Mouse (Mus musculus) bone marrow, adult 2 months (tissue): ENCODE measurements at regions not wholly inside any gene's neighbourhood (a gene's known extent, or its start where the extent isn't known, plus 50 kb on each side); places are given as distances from the start of the nearest gene placed in this dataset.

Experiments
- H3K27ac ChIP-seq: fragments of 200-500 bp; 2 replicates; pipeline ENCODE4 v1.5.1; 2012; ENCODE audit warnings: low read depth, mild to moderate bottlenecking, control low read depth, inconsistent platforms, low read length; ENCODE audit not compliant: control insufficient read depth, poor library complexity, insufficient read depth
- H3K4me1 ChIP-seq: fragments of 200-500 bp; 2 replicates; pipeline ENCODE4 v1.6.1; 2011; ENCODE audit warnings: low read length; ENCODE audit not compliant: control insufficient read depth, insufficient read depth
- H3K4me3 ChIP-seq: fragments of 200-500 bp; replicated peaks from 2 replicates; pipeline ENCODE3; 2011; ENCODE audit warnings: mild to moderate bottlenecking, low read depth, low read length, control low read depth; ENCODE audit not compliant: control insufficient read depth
- CTCF ChIP-seq: fragments of 200-500 bp; IDR thresholded peaks from 2 replicates; pipeline ENCODE4 v1.5.1; 2011; ENCODE audit warnings: low read length, control low read depth; ENCODE audit not compliant: control insufficient read depth, insufficient read depth
- POLR2A ChIP-seq: fragments of 200-500 bp; IDR thresholded peaks from 2 replicates; pipeline ENCODE4 v1.6.1; 2011; ENCODE audit warnings: low read depth, mild to moderate bottlenecking, control low read depth, low read length, borderline replicate concordance; ENCODE audit not compliant: control insufficient read depth
- WGBS: fragments of 180-500 bp; shearing (Covaris S2); methylation state at CpG from one replicate; pipeline ENCODE4 v1.1.7; 2018; 5-methylcytosine and 5-hydroxymethylcytosine counted together

DNA sequence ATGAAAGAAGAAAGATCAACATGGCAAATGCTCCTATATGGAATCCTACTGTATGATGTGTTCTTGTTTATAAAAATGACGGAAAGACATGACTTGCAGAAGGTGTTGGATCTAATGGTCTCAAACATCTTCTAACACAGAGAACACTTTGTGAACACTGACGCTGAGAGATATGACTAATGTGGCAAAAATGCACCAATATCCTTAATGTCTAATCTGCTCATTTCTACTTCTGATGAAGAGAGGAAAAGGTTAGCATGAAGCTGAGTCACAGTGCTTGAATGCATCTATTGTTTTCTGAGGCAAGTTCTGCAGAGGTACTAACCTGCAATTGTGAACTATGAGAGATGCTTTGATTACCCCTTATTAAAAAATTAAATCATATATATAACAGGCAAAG, 293.2 kb upstream of the Jag1 start:
- Histone ChIP-seq H3K4me1 (no peaks in the 10 kb centered on the region), H3K27ac (no peak overlapping the region), H3K4me3 (no peak overlapping the region)
- TF ChIP-seq CTCF = no peak
- no peak for TF ChIP-seq POLR2A
- 68% methylated on average over 2 of the region's 2 CpGs for WGBS

DNA sequence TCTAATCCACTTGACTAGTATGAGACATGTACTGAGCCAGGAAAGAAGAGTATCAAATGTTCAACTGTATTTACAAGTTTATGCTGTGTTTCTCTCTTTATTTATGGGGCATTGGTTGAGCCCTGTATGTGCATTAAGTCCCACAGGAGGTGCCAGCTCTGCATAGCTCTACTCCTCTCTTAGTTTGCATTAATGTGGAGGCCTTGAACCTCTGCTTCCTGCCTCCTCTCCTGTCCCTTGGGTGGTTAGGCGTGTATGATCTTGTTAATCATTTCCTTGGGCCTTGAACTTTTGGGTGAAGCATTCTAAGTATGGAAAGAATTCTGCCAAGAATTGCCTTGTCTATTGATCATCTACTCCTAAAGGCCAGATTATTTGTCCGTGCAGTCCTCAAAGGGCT, 291.9 kb upstream of the Jag1 start:
- WGBS = 65% methylated on average over 2 of the region's 2 CpGs

DNA sequence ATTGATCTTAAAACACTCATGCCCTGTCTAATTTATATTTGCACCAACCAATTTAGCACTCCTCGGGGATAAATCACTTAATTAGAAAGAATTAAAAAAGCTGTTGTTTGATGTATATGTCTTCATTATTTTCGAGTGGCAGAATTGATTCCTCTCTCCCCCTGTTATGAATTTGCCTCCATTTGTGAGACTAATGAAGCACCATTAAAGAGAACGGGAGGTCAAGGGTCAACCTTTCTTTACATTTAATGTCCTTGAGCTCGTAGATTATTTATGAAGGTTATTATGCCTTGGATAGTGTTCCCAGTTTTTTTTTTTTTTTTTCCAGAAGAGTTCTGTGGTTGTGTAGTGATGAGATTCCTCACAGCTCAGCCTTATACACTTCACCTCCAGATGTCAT, 277.0 kb upstream of the Jag1 start:
- H3K4me3 ChIP-seq = no peak overlapping the region
- TF ChIP-seq POLR2A (no peak), CTCF (no peak)
- 71% methylated on average over 4 of the region's 4 CpGs for WGBS
- no peaks in the 10 kb centered on the region for H3K4me1 ChIP-seq
- no peak overlapping the region for H3K27ac ChIP-seq

More for the DNA sequence above, 291.9 kb upstream of the Jag1 start:
- TF ChIP-seq POLR2A (no peak), CTCF (no peak)
- Histone ChIP-seq H3K4me3 (no peak overlapping the region), H3K4me1 (no peaks in the 10 kb centered on the region), H3K27ac (no peak overlapping the region)

DNA sequence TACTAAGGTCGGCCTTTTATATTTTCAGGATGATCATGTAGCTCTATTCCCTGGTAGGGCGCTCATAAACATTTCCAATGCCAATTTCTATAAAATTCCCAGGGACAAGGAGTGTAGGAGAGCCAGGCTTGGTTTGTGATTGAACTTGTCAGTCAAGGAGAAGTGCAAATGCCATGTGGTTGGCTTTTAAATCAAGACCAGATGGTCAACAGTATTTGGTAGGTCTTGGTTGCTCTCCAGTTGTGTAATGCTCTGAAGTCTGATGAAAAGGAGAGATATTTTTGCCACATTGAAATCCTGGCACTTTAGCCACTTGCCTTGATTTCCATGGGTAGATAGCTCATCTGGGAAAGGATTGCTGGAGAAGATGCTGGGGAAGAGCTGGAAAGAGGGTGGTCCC, 263.4 kb upstream of the Jag1 start:
- H3K27ac ChIP-seq = no peak overlapping the region
- WGBS = 76% methylated on average over 2 of the region's 2 CpGs
- no peak for TF ChIP-seq CTCF
- no peak for TF ChIP-seq POLR2A
- H3K4me1 ChIP-seq = no peaks in the 10 kb centered on the region
- H3K4me3 ChIP-seq = no peak overlapping the region

DNA sequence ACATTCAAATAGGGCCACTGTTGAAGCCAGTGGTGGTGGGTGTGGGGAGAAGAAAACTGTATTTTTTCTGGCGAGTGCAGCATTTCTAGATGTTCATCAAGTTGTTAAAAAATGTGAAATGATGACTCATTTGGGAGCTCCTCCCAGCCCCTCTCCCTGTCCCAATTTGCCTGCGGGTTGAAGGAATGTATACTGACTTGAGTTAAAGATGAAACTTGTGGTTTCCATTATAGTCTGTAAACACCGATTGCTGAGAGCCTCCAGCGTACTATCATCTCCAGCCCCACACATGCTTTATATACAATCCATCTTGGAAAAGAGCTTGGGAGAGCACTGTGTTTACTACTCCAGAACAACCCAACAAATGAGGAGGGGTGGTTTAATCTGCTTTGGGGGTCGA, 258.9 kb upstream of the Jag1 start:
- no peak overlapping the region for H3K27ac ChIP-seq
- no peaks in the 10 kb centered on the region for H3K4me1 ChIP-seq
- TF ChIP-seq POLR2A (no peak), CTCF (no peak)
- no peak overlapping the region for H3K4me3 ChIP-seq
- WGBS = 75% methylated on average over 5 of the region's 5 CpGs

DNA sequence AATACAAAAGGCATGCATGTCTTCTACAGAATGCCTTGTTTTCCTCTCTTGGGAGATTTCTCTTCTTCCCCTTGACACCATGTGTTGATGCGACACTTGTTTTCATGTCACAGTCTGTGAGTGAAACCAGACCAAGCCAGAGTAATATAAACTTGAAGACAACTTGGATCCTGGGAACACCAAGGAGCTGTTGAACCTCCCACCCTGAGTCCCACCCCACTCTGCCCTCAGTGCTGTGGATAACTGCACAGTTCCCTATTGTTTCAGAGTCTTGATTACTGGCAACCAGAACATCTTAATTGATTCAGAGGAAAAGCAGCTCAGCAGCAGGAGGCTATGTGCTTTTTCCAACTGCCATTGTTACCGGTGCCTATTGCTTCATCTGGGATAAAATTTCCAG, 254.6 kb upstream of the Jag1 start:
- Histone ChIP-seq H3K4me1 (no peaks in the 10 kb centered on the region), H3K27ac (no peak overlapping the region), H3K4me3 (no peak overlapping the region)
- WGBS = 63% methylated on average over 2 of the region's 2 CpGs
- TF ChIP-seq CTCF (no peak), POLR2A (no peak)

DNA sequence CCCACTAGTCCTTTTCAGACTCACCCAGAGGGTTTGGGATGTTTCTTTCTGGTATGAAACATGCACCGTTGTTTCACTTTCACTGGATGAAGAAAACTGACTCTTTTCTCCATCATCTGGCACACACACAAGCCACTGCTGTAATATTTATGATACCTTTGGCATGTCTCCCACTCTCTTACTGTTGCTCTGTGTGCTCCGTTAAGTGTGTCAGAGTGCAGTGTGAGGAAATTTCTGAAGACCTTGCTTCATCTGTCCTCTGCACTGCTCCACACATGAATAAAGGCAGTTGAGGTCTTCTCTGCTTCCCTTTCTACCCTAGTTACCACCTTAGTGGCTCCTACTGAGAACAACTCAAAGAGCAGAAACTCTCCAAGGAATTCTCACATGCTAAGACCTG, 246.6 kb upstream of the Jag1 start:
- no peak overlapping the region for H3K27ac ChIP-seq
- TF ChIP-seq POLR2A = no peak
- TF ChIP-seq CTCF = no peak
- 86% methylated on average over 2 of the region's 2 CpGs for WGBS
- no peaks in the 10 kb centered on the region for H3K4me1 ChIP-seq
- H3K4me3 ChIP-seq = no peak overlapping the region

DNA sequence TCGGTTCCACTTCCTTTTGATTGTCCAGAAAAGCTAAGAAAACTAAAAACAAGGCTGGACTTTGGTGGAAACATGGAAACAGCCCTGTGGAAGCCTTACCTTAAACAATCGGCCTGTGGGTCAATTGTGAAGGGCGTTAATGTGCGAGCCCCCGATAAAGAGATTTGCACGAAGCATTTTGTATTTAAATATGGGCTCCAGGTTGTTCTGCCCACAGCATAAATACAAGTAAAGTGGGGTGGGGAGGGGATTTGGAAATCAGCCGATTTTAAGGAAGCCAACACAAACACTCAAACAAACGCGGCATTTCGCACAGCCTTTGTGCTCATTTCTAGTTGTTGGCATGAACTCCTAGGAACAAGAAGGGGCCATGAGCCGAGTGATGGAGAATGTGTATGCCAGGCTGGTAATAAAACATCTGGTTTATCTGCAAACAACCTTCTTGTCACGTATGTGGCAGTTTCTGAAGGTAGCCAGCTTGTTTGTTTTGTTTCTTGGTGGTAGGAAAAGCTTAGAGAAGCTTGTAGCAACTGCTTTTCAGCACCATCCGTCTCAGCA, 240.8 kb upstream of the Jag1 start:
- H3K4me1 ChIP-seq = no peaks in the 10 kb centered on the region
- H3K27ac ChIP-seq = no peak overlapping the region
- no peak overlapping the region for H3K4me3 ChIP-seq
- TF ChIP-seq CTCF = no peak
- TF ChIP-seq POLR2A = no peak
- WGBS = 37% methylated on average over 13 of the region's 13 CpGs

DNA sequence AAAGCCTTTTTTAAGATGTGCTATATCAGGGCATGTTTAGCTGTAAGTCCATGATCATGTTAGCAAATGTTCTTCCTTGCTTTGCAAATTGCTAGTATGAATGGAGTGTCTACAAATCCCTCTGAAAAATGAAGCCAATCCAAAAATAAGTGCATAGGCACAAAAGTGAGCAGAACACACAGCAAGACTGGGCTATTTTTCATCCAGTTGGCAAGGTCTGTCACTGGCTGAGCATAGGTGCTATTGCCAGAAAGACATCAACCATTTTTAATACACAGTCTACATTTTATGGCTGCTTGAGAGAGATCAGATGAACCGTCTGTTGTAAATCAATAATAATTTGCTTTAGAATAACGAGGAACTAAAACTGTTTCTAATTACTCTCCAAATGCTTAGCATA, 227.3 kb upstream of the Jag1 start:
- WGBS = 81% methylated on average over 2 of the region's 2 CpGs
- no peak overlapping the region for H3K27ac ChIP-seq

More for the DNA sequence above, 227.3 kb upstream of the Jag1 start:
- Histone ChIP-seq H3K4me3 (no peak overlapping the region), H3K4me1 (no peaks in the 10 kb centered on the region)
- TF ChIP-seq CTCF = no peak
- TF ChIP-seq POLR2A = no peak
